Mouse (Mus musculus) midbrain, postnatal 0 days (tissue): Measurements from ENCODE around the gene Trim46. TPM values are rescaled to one million over a fixed set of nuclear protein-coding genes. Genes with fewer than 3 reads are reported as not detected.

Experiments
- ATAC-seq: fragments of 200-750 bp; cut with Nextera tagmentation; 2 replicates; pipeline ENCODE4 v1.8.0; 2017; ENCODE audit warnings: moderate number of reproducible peaks, mild to moderate bottlenecking, moderate TSS enrichment, moderate library complexity; ENCODE audit not compliant: low FRiP score
- DNase-seq: peaks from one replicate; pipeline ENCODE4 v3.0.0-alpha.2; 2015; ENCODE audit warnings: low spot score
- H3K27ac ChIP-seq: fragments of 300-500 bp; sonication (generic); 2 replicates; pipeline ENCODE4 v1.5.1; 2014; ENCODE audit warnings: low read depth, mild to moderate bottlenecking, low read length, mixed read lengths
- H3K27me3 ChIP-seq: fragments of 300-500 bp; sonication (generic); 2 replicates; pipeline ENCODE4 v1.6.1; 2014; ENCODE audit warnings: low read length, control low read depth, mixed read lengths; ENCODE audit not compliant: insufficient read depth
- H3K36me3 ChIP-seq: fragments of 300-500 bp; sonication (generic); 2 replicates; pipeline ENCODE4 v1.6.1; 2014; ENCODE audit warnings: low read length, control low read depth, mixed read lengths; ENCODE audit not compliant: insufficient read depth
- H3K4me1 ChIP-seq: fragments of 300-500 bp; sonication (generic); 2 replicates; pipeline ENCODE4 v1.6.1; 2014; ENCODE audit warnings: mild to moderate bottlenecking, control low read depth, antibody characterized with exemption, low read length, mixed read lengths; ENCODE audit not compliant: insufficient read depth
- H3K4me2 ChIP-seq: fragments of 300-500 bp; sonication (generic); 2 replicates; pipeline ENCODE4 v1.6.1; 2014; ENCODE audit warnings: low read depth, mild to moderate bottlenecking, low read length, mixed read lengths; ENCODE audit not compliant: poor library complexity, severe bottlenecking
- H3K4me3 ChIP-seq: fragments of 300-500 bp; sonication (generic); 2 replicates; pipeline ENCODE4 v1.5.1; 2014; ENCODE audit warnings: low read depth, mild to moderate bottlenecking, low read length, moderate library complexity
- H3K9ac ChIP-seq: fragments of 300-500 bp; sonication (generic); replicated peaks from 2 replicates; pipeline ENCODE4 v1.6.1; 2014; ENCODE audit warnings: mild to moderate bottlenecking, low read length, moderate library complexity, mixed read lengths; ENCODE audit not compliant: poor library complexity, severe bottlenecking
- H3K9me3 ChIP-seq: fragments of 300-500 bp; sonication (generic); 2 replicates; pipeline ENCODE4 v1.6.1; 2016; ENCODE audit warnings: low read length, control low read depth
- CTCF ChIP-seq: IDR thresholded peaks from 2 replicates; pipeline ENCODE4 v1.5.1; 2016; ENCODE audit warnings: antibody characterized with exemption, mild to moderate bottlenecking
- WGBS: fragments of 180-500 bp; shearing (Covaris S2); extraction: QIAGEN DNeasy Blood & Tissue Kit; methylation state at CpG from one replicate; pipeline ENCODE4 v1.1.7; 2014; 5-methylcytosine and 5-hydroxymethylcytosine counted together
- polyA plus RNA-seq: library from polyadenylated mRNA; unstranded; fragments of >200 nt; fragmentation: Nextera tagmentation; extraction: Ambion mirVana; gene quantifications from 2 replicates; pipeline ENCODE4 v1.2.1, GENCODE M21; 2015
- total RNA-seq: library from RNA; depleted of rRNA; stranded (reverse); fragments of >200 nt; gene quantifications from 2 replicates; pipeline ENCODE4 v1.2.3, GENCODE M21; 2014

Trim46 gene
- total and polyA plus RNA-seq, 2 experiments from 2014 or later, result 69.1 to 124 TPM

DNA sequence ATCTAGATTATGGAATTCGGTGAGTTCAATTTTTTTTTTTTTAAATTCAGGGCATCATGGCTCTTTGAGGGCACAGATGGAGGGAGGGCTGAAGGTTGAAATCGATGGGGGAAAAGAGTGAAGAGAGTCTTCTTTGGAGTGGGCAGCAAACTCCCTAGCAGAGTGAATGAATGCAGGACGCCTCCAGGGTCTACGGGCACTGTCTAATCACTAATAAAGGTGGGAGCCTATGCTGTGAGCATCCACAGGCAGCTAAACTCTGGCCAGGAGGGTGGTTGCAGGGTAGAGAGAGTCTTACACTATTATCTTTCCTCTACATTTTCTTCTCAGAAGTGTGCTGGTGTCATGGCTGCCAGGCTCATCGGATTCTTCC lies 43.0 kb downstream of the Trim46 start:
- WGBS, result 47% methylated on average over 5 of the region's 5 CpGs
- TF ChIP-seq CTCF, result no peak
- H3K4me1 ChIP-seq, result peaks cover 4% of the 10 kb centered on the region; the same call in 1 of the 2 replicates

DNA sequence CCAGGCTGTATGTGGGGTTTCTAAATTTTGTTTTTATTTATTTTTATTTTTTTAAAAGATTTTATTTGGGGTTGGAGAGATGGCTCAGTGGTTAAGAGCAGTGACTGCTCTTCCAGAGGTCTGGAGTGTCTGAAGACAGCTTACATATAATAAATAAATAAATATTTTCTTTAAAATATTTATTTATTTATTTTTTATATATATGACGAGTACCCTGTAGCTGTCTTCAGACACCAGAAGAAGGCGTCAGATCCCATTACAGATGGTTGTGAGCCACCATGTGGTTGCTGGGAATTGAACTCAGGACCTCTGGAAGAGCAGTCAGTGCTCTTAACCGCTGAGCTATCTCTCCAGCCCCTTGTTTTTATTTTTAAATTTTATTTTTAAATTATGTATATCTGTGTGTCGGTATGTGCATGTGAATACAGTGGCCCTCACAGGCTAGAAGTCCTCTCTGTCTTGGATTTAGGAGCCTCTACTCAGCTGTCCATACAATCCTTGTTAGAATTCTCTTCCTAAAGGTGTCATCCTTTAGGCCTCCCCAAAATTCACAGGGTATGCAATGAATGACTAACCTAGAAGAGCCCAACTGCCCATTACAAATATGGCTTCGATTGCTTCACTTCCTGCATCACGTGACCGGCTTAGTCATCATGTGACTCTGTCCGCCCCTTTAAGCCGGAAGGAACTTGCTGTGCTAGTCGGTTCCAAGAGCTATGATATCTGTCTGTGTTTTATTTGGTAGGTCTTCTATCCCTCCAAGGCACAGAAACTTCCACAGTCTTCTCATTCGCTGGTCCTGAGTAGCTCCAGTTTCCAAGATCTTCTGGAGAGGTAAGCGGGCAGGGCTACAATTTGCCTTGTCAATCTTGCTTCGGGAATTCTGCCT lies 43.6 kb downstream of the Trim46 start, which contains the start of gene Gba:
Gene Gba (plus strand): TSS at position 676 of the 889 bp plus-strand sequence.
- H3K27me3 ChIP-seq, result no peaks in the 10 kb centered on the region
- H3K9ac ChIP-seq, result peak within 1 kb of the TSS; percentile 72
- peak within 1 kb of the TSS; percentile 72 for H3K27ac ChIP-seq
- H3K36me3 ChIP-seq, result peaks cover 20% of the 10 kb centered on the region
- DNase-seq, result peak; percentile 96
- H3K4me3 ChIP-seq, result peak within 1 kb of the TSS; percentile 50
- no peak for TF ChIP-seq CTCF
- WGBS, result 23% methylated on average over 13 of the region's 13 CpGs
- peaks cover 4% of the 10 kb centered on the region; the same call in 1 of the 2 replicates for H3K4me1 ChIP-seq
- peak; percentile 83 for ATAC-seq
- H3K4me2 ChIP-seq, result peak within 1 kb of the TSS; percentile 74
- no peaks in the 10 kb centered on the region for H3K9me3 ChIP-seq

More for the DNA sequence above, 43.0 kb downstream of the Trim46 start:
- no peaks in the 10 kb centered on the region for H3K9me3 ChIP-seq
- H3K27ac ChIP-seq, result peak overlapping the region; percentile 72
- peak overlapping the region; percentile 50 for H3K4me3 ChIP-seq
- ATAC-seq (no peak; the same call in 1 of the 2 replicates), DNase-seq (no peak)
- no peaks in the 10 kb centered on the region for H3K27me3 ChIP-seq
- H3K4me2 ChIP-seq, result peak overlapping the region; percentile 74
- H3K36me3 ChIP-seq, result peaks cover 26% of the 10 kb centered on the region
- H3K9ac ChIP-seq, result peak overlapping the region; percentile 72

DNA sequence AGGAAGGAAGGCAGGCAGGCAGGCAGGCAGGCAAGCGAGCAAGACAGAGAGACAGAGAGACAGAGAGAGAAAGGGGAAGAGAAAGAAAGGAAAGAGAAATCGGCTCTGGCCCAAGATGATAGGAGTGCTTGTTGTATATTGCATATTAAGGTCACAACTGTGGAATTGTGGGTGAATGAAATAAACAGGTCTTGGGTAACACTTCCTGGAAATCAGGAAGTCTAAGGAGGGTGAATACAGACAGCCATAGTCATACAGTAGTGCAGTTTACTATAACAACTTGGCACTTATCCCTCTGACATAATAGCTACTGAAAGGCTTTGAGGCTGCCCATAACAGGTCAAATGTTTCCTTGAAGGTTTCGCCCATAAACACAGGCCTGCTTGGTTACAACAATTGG lies 46.3 kb downstream of the Trim46 start:
- Histone ChIP-seq H3K27me3 (no peaks in the 10 kb centered on the region), H3K4me1 (peaks cover 4% of the 10 kb centered on the region; the same call in 1 of the 2 replicates), H3K4me3 (no peak overlapping the region), H3K27ac (no peak overlapping the region), H3K4me2 (no peak overlapping the region), H3K9ac (no peak overlapping the region), H3K36me3 (no peaks in the 10 kb centered on the region), H3K9me3 (no peaks in the 10 kb centered on the region)
- TF ChIP-seq CTCF, result no peak
- no peak for ATAC-seq
- WGBS, result 72% methylated on average over 3 of the region's 3 CpGs
- no peak for DNase-seq

GRCm38 (mm10) chr3:89195979-89196877 lies 49.9 kb downstream of the Trim46 start:
- Histone ChIP-seq H3K4me1 (no peaks in the 10 kb centered on the region), H3K4me2 (peak overlapping the region; percentile 47), H3K9me3 (no peaks in the 10 kb centered on the region), H3K9ac (peak overlapping the region; percentile 48), H3K27ac (peak overlapping the region; percentile 55; the same call in 1 of the 2 replicates), H3K36me3 (no peaks in the 10 kb centered on the region), H3K27me3 (no peaks in the 10 kb centered on the region), H3K4me3 (peak overlapping the region; percentile 28)
- peak; percentile 91 for DNase-seq
- TF ChIP-seq CTCF, result peak; percentile 65
- peak; percentile 92 for ATAC-seq
- 5% methylated on average over 32 of the region's 33 CpGs for WGBS

DNA sequence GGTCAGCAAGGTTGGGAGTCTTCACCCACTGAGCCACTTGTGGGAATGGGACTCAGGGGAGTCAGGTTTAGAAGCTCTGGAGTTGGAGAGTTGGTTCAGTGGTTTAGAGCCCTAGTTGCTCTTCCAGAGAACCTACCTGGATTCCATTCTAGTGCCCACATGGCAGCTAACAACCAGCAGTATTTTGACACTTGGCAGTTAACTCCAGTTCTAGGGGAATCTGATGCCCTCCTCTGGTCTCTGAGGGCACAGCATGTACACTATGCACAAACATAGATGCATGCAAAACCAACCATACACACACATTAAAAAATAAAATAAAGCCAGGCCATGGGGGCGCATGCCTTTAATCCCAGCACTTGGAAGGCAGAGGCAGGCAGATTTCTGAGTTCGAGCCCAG lies 52.3 kb downstream of the Trim46 start:
- Histone ChIP-seq H3K27me3 (no peaks in the 10 kb centered on the region), H3K27ac (no peak overlapping the region), H3K4me3 (no peak overlapping the region), H3K36me3 (0 out of 2 replicates have a peak, but pooled peaks cover 2% of the 10 kb centered on the region), H3K9me3 (no peaks in the 10 kb centered on the region), H3K4me2 (no peak overlapping the region), H3K4me1 (no peaks in the 10 kb centered on the region), H3K9ac (no peak overlapping the region)
- peak; percentile 57 for TF ChIP-seq CTCF
- DNase-seq (no peak), ATAC-seq (no peak)
- WGBS, result 91% methylated on average over 2 of the region's 2 CpGs
